Mouse (Mus musculus): ENCODE data around the gene Zfhx3.

Zfhx3 gene

GRCm38 (mm10) chr8:108244636-108245494 is 302.4 kb downstream of the Zfhx3 start:
- DNase-seq = peak; percentile 76

- peak; percentile 29 for DNase-seq
These were observed 303.1 kb downstream of the Zfhx3 start for GRCm38 (mm10) chr8:108245575-108245974.

- DNase-seq = peak; percentile 52
These were observed 303.8 kb downstream of the Zfhx3 start for GRCm38 (mm10) chr8:108246035-108246933.

- no peak for DNase-seq
These were observed 304.5 kb downstream of the Zfhx3 start for GRCm38 (mm10) chr8:108246934-108247417.

GRCm38 (mm10) chr8:108264593-108265160 is 322.2 kb downstream of the Zfhx3 start:
- DNase-seq = peak; percentile 70

GRCm38 (mm10) chr8:108277960-108278359 is 335.5 kb downstream of the Zfhx3 start:
- no peak for DNase-seq

- DNase-seq = no peak
These were observed 339.5 kb downstream of the Zfhx3 start for GRCm38 (mm10) chr8:108281981-108282380.

- DNase-seq = peak; percentile 29
These were observed 343.7 kb downstream of the Zfhx3 start for GRCm38 (mm10) chr8:108286117-108286516.

GRCm38 (mm10) chr8:108300964-108301615 is 358.6 kb downstream of the Zfhx3 start:
- DNase-seq = peak; percentile 81

GRCm38 (mm10) chr8:108301654-108302053 is 359.2 kb downstream of the Zfhx3 start:
- DNase-seq = no peak

GRCm38 (mm10) chr8:108305368-108305767 is 362.9 kb downstream of the Zfhx3 start:
- DNase-seq = no peak

- no peak for DNase-seq
These were observed 367.2 kb downstream of the Zfhx3 start for GRCm38 (mm10) chr8:108309525-108310246.

GRCm38 (mm10) chr8:108315046-108315445 is 372.6 kb downstream of the Zfhx3 start:
- DNase-seq = no peak

- no peak for DNase-seq
These were observed 375.2 kb downstream of the Zfhx3 start for GRCm38 (mm10) chr8:108317532-108318093.

- no peak for DNase-seq
These were observed 385.3 kb downstream of the Zfhx3 start for GRCm38 (mm10) chr8:108327711-108328110.

GRCm38 (mm10) chr8:108348352-108348751 is 405.9 kb downstream of the Zfhx3 start:
- no peak for DNase-seq

- no peak for DNase-seq
These were observed 406.3 kb downstream of the Zfhx3 start for GRCm38 (mm10) chr8:108348776-108349175.

GRCm38 (mm10) chr8:108355119-108355777 is 412.8 kb downstream of the Zfhx3 start:
- peak; percentile 35 for DNase-seq

GRCm38 (mm10) chr8:108361402-108361801 is 419.0 kb downstream of the Zfhx3 start:
- DNase-seq = peak; percentile 56

- no peak for DNase-seq
These were observed 420.0 kb downstream of the Zfhx3 start for GRCm38 (mm10) chr8:108362421-108362820.

GRCm38 (mm10) chr8:108363435-108363834 is 421.0 kb downstream of the Zfhx3 start:
- peak; percentile 14 for DNase-seq

All from retina, postnatal 1 day (tissue).